Mouse (Mus musculus) megakaryocyte, embryonic 14.5 days (primary cell): ENCODE measurements around the gene Selplg.

Source experiments
- FLI1 ChIP-seq: IDR thresholded peaks from 2 replicates; pipeline ENCODE4 v1.6.1; 2012; ENCODE audit warnings: low read length, inconsistent platforms, mixed read lengths
- GATA1 ChIP-seq: IDR thresholded peaks from 3 replicates; pipeline ENCODE4 v1.6.1; 2012; ENCODE audit warnings: mixed read lengths, low read length, inconsistent platforms, borderline replicate concordance

DNA sequence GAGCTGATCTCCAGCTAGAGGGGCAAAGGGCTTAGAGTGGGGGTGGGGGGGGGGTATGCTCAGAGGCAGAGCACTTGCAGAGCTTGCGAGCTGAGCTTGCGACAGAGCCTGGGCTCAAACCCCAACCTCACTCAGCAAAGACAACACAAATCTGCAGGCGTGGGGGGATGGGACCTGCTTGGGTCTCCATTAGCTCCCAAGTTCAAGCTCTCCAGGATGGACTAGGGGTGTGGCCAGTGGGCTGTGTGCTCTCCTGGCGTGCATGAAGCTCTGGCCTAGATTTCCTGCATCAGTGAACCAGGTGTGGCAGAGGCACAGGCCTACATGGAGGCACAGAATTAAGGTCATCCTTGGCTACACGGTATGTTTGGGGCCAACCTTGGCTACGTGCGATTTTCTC, 4.0 kb downstream of the Selplg start:
- no peak for TF ChIP-seq GATA1
- no peak for TF ChIP-seq FLI1
